Comparison of ENCODE assay signal across 8 mouse cellular contexts in the genomic region with DNA sequence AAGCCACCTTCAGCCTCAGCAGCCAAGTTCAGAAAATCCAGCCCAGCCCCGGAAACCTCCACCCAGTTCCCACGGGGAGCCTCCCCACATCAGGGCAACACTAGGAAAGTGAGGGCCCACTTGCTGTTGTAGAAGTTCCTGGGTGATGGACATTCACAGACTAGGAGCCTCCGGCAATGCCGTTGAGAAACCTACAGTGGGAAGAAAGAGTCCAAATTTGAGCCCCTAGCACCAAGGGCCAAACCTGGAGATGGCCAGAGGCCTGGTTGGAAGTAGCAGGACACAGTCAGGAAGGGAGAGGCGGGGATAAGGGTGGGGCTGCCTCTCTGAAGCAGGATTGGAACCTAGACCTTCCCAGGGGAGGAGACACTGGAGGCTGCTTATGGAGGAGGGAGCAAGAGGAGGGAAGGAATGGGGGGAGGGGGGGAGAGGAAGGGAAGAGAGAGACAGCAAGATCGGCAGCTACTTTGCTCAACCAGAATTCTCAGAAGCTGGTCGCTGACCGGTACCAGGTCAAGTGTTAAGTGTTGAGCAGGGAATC. TPM values are rescaled to one million over a fixed set of nuclear protein-coding genes. Genes with fewer than 3 reads are reported as not detected.
DNase-seq lines count a peak whose midpoint lies in the region; ATAC-seq and TF ChIP-seq lines count a peak whose summit lies in the region.

No protein-coding gene starts in this region.

- H3K9me3 ChIP-seq in hindbrain, embryonic 11.5 days (ENCODE audit: control insufficient read depth, low read length): no peaks in the 10 kb centered on the region
- H3K9me3 ChIP-seq in limb, embryonic 14.5 days (ENCODE audit: control insufficient read depth, low read length): no peaks in the 10 kb centered on the region
- no peaks in the 10 kb centered on the region for H3K9me3 ChIP-seq in neural tube, embryonic 14.5 days (ENCODE audit: control insufficient read depth, low read length)

- no peaks in the 10 kb centered on the region; the same call in 1 of the 2 replicates for H3K27me3 ChIP-seq in hindbrain, embryonic 11.5 days (ENCODE audit: control insufficient read depth, insufficient read depth, low read length)
- no peaks in the 10 kb centered on the region for H3K27me3 ChIP-seq in limb, embryonic 14.5 days (ENCODE audit: control insufficient read depth, insufficient read depth, low read length)
- no peaks in the 10 kb centered on the region for H3K27me3 ChIP-seq in neural tube, embryonic 14.5 days (ENCODE audit: control insufficient read depth, insufficient read depth, low read length)

- H3K4me2 ChIP-seq in hindbrain, embryonic 11.5 days (replicated peaks; ENCODE audit: low read depth, low read length): 0 out of 2 replicates have a peak overlapping the region, but pooled peaks have one; percentile 3
- peak overlapping the region; percentile 91 for H3K4me2 ChIP-seq in limb, embryonic 14.5 days (replicated peaks; ENCODE audit: low read depth, low read length, severe bottlenecking)
- 0 out of 2 replicates have a peak overlapping the region, but pooled peaks have one; percentile 2 for H3K4me2 ChIP-seq in neural tube, embryonic 14.5 days (ENCODE audit: low read depth, low read length)

- H3K9ac ChIP-seq in hindbrain, embryonic 11.5 days (ENCODE audit: low read depth, low read length): no peak overlapping the region
- no peak overlapping the region for H3K9ac ChIP-seq in limb, embryonic 14.5 days (ENCODE audit: low read depth, low read length, severe bottlenecking)
- no peak overlapping the region for H3K9ac ChIP-seq in neural tube, embryonic 14.5 days (replicated peaks; ENCODE audit: low read depth, low read length)

- no peak for TF ChIP-seq CTCF in embryonic fibroblast, embryonic 13.5 days (IDR thresholded peaks at IDR 0.05; ENCODE audit: borderline replicate concordance, insufficient read depth, low read length)

- H3K27ac ChIP-seq in embryonic fibroblast, embryonic 13.5 days (ENCODE audit: insufficient read depth, low read length): peak overlapping the region; percentile 94
- no peak overlapping the region for H3K27ac ChIP-seq in hindbrain, embryonic 11.5 days (ENCODE audit: low read depth, low read length)
- no peak overlapping the region for H3K27ac ChIP-seq in limb, embryonic 14.5 days (replicated peaks; ENCODE audit: low read depth, low read length)
- no peak overlapping the region for H3K27ac ChIP-seq in neural tube, embryonic 14.5 days (ENCODE audit: low read depth, low read length)

- H3K36me3 ChIP-seq in hindbrain, embryonic 11.5 days (ENCODE audit: control insufficient read depth, insufficient read depth, low read length): no peaks in the 10 kb centered on the region
- H3K36me3 ChIP-seq in limb, embryonic 14.5 days (ENCODE audit: control insufficient read depth, insufficient read depth, low read length): no peaks in the 10 kb centered on the region
- no peaks in the 10 kb centered on the region for H3K36me3 ChIP-seq in neural tube, embryonic 14.5 days (ENCODE audit: control insufficient read depth, insufficient read depth, low read length)

- no peak for ATAC-seq in hindbrain, embryonic 11.5 days (ENCODE audit: low FRiP score)
- no peak for ATAC-seq in limb, embryonic 14.5 days (ENCODE audit: low FRiP score, low read depth)
- no peak for ATAC-seq in neural tube, embryonic 14.5 days (ENCODE audit: low read depth)

- peak; percentile 44 for DNase-seq in right cerebral cortex, adult 18-20 months
- no peak for DNase-seq in right cerebral cortex, postnatal 14 days
- no peak for DNase-seq in hindbrain, embryonic 11.5 days (ENCODE audit: low spot score)
- peak; percentile 51 for DNase-seq in limb, embryonic 14.5 days (ENCODE audit: low spot score)
- DNase-seq in cerebellum, postnatal 4 days (ENCODE audit: low spot score in 2 of 2): no peak
- no peak for DNase-seq in layer of hippocampus, adult 9-10 months (ENCODE audit: low spot score)

- TF ChIP-seq POLR2A in embryonic fibroblast, embryonic 13.5 days (IDR thresholded peaks at IDR 0.05; ENCODE audit: low read depth, low read length): peak; percentile 86
- TF ChIP-seq POLR2A in limb, embryonic 14.5 days (IDR thresholded peaks at IDR 0.05; ENCODE audit: borderline replicate concordance, extremely low read depth, insufficient read depth, insufficient read length): no peak

- H3K4me3 ChIP-seq in embryonic fibroblast, embryonic 13.5 days (ENCODE audit: insufficient read depth, low read length): peak overlapping the region; percentile 75
- H3K4me3 ChIP-seq in hindbrain, embryonic 11.5 days (ENCODE audit: low read depth, low read length): no peak overlapping the region
- H3K4me3 ChIP-seq in limb, embryonic 14.5 days (replicated peaks; ENCODE audit: low read length): no peak overlapping the region; the same call in 1 of the 2 replicates
- no peak overlapping the region for H3K4me3 ChIP-seq in neural tube, embryonic 14.5 days (ENCODE audit: low read depth, low read length)

- H3K4me1 ChIP-seq in embryonic fibroblast, embryonic 13.5 days (ENCODE audit: control insufficient read depth, insufficient read depth, low read length): no peaks in the 10 kb centered on the region
- no peaks in the 10 kb centered on the region; the same call in 1 of the 2 replicates for H3K4me1 ChIP-seq in hindbrain, embryonic 11.5 days (replicated peaks; ENCODE audit: control insufficient read depth, insufficient read depth, low read length)
- H3K4me1 ChIP-seq in limb, embryonic 14.5 days (ENCODE audit: control insufficient read depth, insufficient read depth, low read length): peaks cover 21% of the 10 kb centered on the region
- peaks cover 13% of the 10 kb centered on the region; the same call in 1 of the 2 replicates for H3K4me1 ChIP-seq in neural tube, embryonic 14.5 days (ENCODE audit: control insufficient read depth, insufficient read depth, low read length)

- WGBS in hindbrain, embryonic 11.5 days: 33% methylated on average over 8 of the region's 8 CpGs
- WGBS in limb, embryonic 14.5 days: 29% methylated on average over 8 of the region's 8 CpGs
- WGBS in neural tube, embryonic 14.5 days: 47% methylated on average over 8 of the region's 8 CpGs

RNA-seq across cellular contexts. Expression of a gene that starts 1.3 kb away (rescaled TPM):
- 83.0 and 116 TPM in 2 replicates for polyA plus RNA-seq in embryonic fibroblast, embryonic 13.5 days (2011; ENCODE audit: insufficient read length, low read depth, missing spikeins)
- polyA plus RNA-seq in hindbrain, embryonic 11.5 days (2014; fragmentation: Nextera tagmentation; extraction: Ambion mirVana): 21.2 and 21.6 TPM in 2 replicates
- polyA plus RNA-seq in limb, embryonic 14.5 days (2012; rRNA removed): 53.8 and 60.9 TPM in 2 replicates
- polyA plus RNA-seq in limb, embryonic 14.5 days (2014; fragmentation: Nextera tagmentation; extraction: Ambion mirVana): 42.8 and 43.7 TPM in 2 replicates
- polyA plus RNA-seq in neural tube, embryonic 14.5 days (2014; fragmentation: Nextera tagmentation; extraction: Ambion mirVana): 9.0 and 13.7 TPM in 2 replicates

RNA-seq across cellular contexts. Expression of a gene that starts 2.9 kb away (rescaled TPM):
- polyA plus RNA-seq in embryonic fibroblast, embryonic 13.5 days (2011; ENCODE audit: insufficient read length, low read depth, missing spikeins): 75.4 and 79.8 TPM in 2 replicates
- 44.0 and 49.6 TPM in 2 replicates for polyA plus RNA-seq in hindbrain, embryonic 11.5 days (2014; fragmentation: Nextera tagmentation; extraction: Ambion mirVana)
- polyA plus RNA-seq in limb, embryonic 14.5 days (2012; rRNA removed): 114 and 135 TPM in 2 replicates
- 50.7 and 58.3 TPM in 2 replicates for polyA plus RNA-seq in limb, embryonic 14.5 days (2014; fragmentation: Nextera tagmentation; extraction: Ambion mirVana)
- polyA plus RNA-seq in neural tube, embryonic 14.5 days (2014; fragmentation: Nextera tagmentation; extraction: Ambion mirVana): 61.6 and 68.6 TPM in 2 replicates

RNA-seq across cellular contexts. Expression of a gene that starts 20.6 kb away (rescaled TPM):
- polyA plus RNA-seq in embryonic fibroblast, embryonic 13.5 days (2011; ENCODE audit: insufficient read length, low read depth, missing spikeins): 31.8 and 37.1 TPM in 2 replicates
- 54.2 and 56.8 TPM in 2 replicates for polyA plus RNA-seq in hindbrain, embryonic 11.5 days (2014; fragmentation: Nextera tagmentation; extraction: Ambion mirVana)
- polyA plus RNA-seq in limb, embryonic 14.5 days (2012; rRNA removed): 81.3 and 104 TPM in 2 replicates
- polyA plus RNA-seq in limb, embryonic 14.5 days (2014; fragmentation: Nextera tagmentation; extraction: Ambion mirVana): 54.9 and 62.9 TPM in 2 replicates
- polyA plus RNA-seq in neural tube, embryonic 14.5 days (2014; fragmentation: Nextera tagmentation; extraction: Ambion mirVana): 6.4 and 9.5 TPM in 2 replicates

RNA-seq across cellular contexts. Expression of a gene that starts 21.7 kb away (rescaled TPM):
- 62.2 and 75.1 TPM in 2 replicates for polyA plus RNA-seq in embryonic fibroblast, embryonic 13.5 days (2011; ENCODE audit: insufficient read length, low read depth, missing spikeins)
- polyA plus RNA-seq in hindbrain, embryonic 11.5 days (2014; fragmentation: Nextera tagmentation; extraction: Ambion mirVana): 59.6 and 63.9 TPM in 2 replicates
- polyA plus RNA-seq in limb, embryonic 14.5 days (2012; rRNA removed): 142 and 168 TPM in 2 replicates
- 92.5 and 92.7 TPM in 2 replicates for polyA plus RNA-seq in limb, embryonic 14.5 days (2014; fragmentation: Nextera tagmentation; extraction: Ambion mirVana)
- 53.8 and 60.2 TPM in 2 replicates for polyA plus RNA-seq in neural tube, embryonic 14.5 days (2014; fragmentation: Nextera tagmentation; extraction: Ambion mirVana)

RNA-seq across cellular contexts. Expression of a gene that starts 32.7 kb away (rescaled TPM):
- 403 and 439 TPM in 2 replicates for polyA plus RNA-seq in embryonic fibroblast, embryonic 13.5 days (2011; ENCODE audit: insufficient read length, low read depth, missing spikeins)
- polyA plus RNA-seq in hindbrain, embryonic 11.5 days (2014; fragmentation: Nextera tagmentation; extraction: Ambion mirVana): 249 and 259 TPM in 2 replicates
- 607 and 720 TPM in 2 replicates for polyA plus RNA-seq in limb, embryonic 14.5 days (2012; rRNA removed)
- polyA plus RNA-seq in limb, embryonic 14.5 days (2014; fragmentation: Nextera tagmentation; extraction: Ambion mirVana): 166 and 187 TPM in 2 replicates
- polyA plus RNA-seq in neural tube, embryonic 14.5 days (2014; fragmentation: Nextera tagmentation; extraction: Ambion mirVana): 189 and 206 TPM in 2 replicates

Comparison
In these comparisons a context has a peak if more than half of its experiments do, and no peak if none do; other contexts are left out.
1. DNase-seq: peak in right cerebral cortex, adult 18-20 months (single experiment) and limb, embryonic 14.5 days (single experiment); none in right cerebral cortex, postnatal 14 days (single experiment), hindbrain, embryonic 11.5 days (single experiment), cerebellum, postnatal 4 days (0 of 2) and layer of hippocampus, adult 9-10 months (single experiment).
2. H3K4me2 ChIP-seq: peak in every context shown above with its lines; median percentile 91 in limb, embryonic 14.5 days; 3 in hindbrain, embryonic 11.5 days; 2 in neural tube, embryonic 14.5 days.